Mouse (Mus musculus) MEL (cell line): Measurements from ENCODE around the gene Angpt4. TPM values are rescaled to one million over a fixed set of nuclear protein-coding genes. Genes with fewer than 3 reads are reported as not detected.

Experiments used
- DNase-seq: peaks from one replicate; pipeline ENCODE4 v3.0.0; 2011; ENCODE audit warnings: low read depth, low spot score
- H3K27ac ChIP-seq: 2 replicates; pipeline ENCODE4 v1.5.1; 2012; ENCODE audit warnings: low read depth, mild to moderate bottlenecking, control low read depth, low read length, moderate library complexity; ENCODE audit not compliant: control insufficient read depth
- H3K27me3 ChIP-seq, 2 experiments: fragments of 150-350 bp in 1 of 2; sonication (generic) in 1 of 2; 2 replicates each; pipeline ENCODE4 v1.6.1; 2012; ENCODE audit warnings: low read length in 2 of 2, mild to moderate bottlenecking in 2 of 2, improper control_type of control experiment in 1 of 2, moderate library complexity in 1 of 2; ENCODE audit not compliant: insufficient read depth in 2 of 2, control insufficient read depth in 1 of 2
- H3K36me3 ChIP-seq, 2 experiments: 2 replicates each; pipeline ENCODE4 v1.6.1; 2012 to 2014; ENCODE audit warnings: low read length in 2 of 2, improper control_type of control experiment in 1 of 2, inconsistent platforms in 1 of 2, mild to moderate bottlenecking in 1 of 2; ENCODE audit not compliant: insufficient read depth in 2 of 2, control insufficient read depth in 1 of 2
- H3K4me1 ChIP-seq, 2 experiments: fragments of 150-350 bp in 1 of 2; sonication (generic) in 1 of 2; 2 replicates each; pipeline ENCODE4 v1.6.1; 2012; ENCODE audit warnings: low read length in 2 of 2, improper control_type of control experiment in 1 of 2, mild to moderate bottlenecking in 1 of 2; ENCODE audit not compliant: insufficient read depth in 2 of 2, control insufficient read depth in 1 of 2
- H3K4me3 ChIP-seq, 2 experiments: fragments of 150-350 bp in 1 of 2; sonication (generic) in 1 of 2; 2 replicates each; pipeline ENCODE4 v1.5.1; 2012; ENCODE audit warnings: low read depth in 2 of 2, low read length in 2 of 2, mild to moderate bottlenecking in 2 of 2, moderate library complexity in 2 of 2, control low read depth in 1 of 2, improper control_type of control experiment in 1 of 2; ENCODE audit not compliant: control insufficient read depth in 1 of 2, insufficient read depth in 1 of 2
- H3K79me2 ChIP-seq: 2 replicates; pipeline ENCODE4 v1.6.1; 2012; ENCODE audit warnings: mild to moderate bottlenecking, low read length, moderate library complexity; ENCODE audit not compliant: control insufficient read depth, poor library complexity, insufficient read depth
- H3K9ac ChIP-seq: 2 replicates; pipeline ENCODE4 v1.6.1; 2012; ENCODE audit warnings: low read depth, mild to moderate bottlenecking, control low read depth, low read length, moderate library complexity; ENCODE audit not compliant: control insufficient read depth, poor library complexity, severe bottlenecking
- H3K9me3 ChIP-seq: fragments of 150-350 bp; sonication (generic); replicated peaks from 2 replicates; pipeline ENCODE4 v1.6.1; 2012; ENCODE audit warnings: mild to moderate bottlenecking, low read length, improper control_type of control experiment, moderate library complexity; ENCODE audit not compliant: insufficient read depth
- BHLHE40 ChIP-seq: IDR thresholded peaks from 2 replicates; pipeline ENCODE4 v1.6.1; 2012; ENCODE audit warnings: low read depth, mild to moderate bottlenecking, inconsistent platforms, low read length, improper control_type of control experiment, borderline replicate concordance
- CHD1 ChIP-seq: IDR thresholded peaks from 2 replicates; pipeline ENCODE4 v1.6.1; 2012; ENCODE audit warnings: low read depth, mild to moderate bottlenecking, inconsistent platforms, low read length, improper control_type of control experiment
- CHD2 ChIP-seq: IDR thresholded peaks from 2 replicates; pipeline ENCODE4 v1.6.1; 2011; ENCODE audit warnings: low read length, improper control_type of control experiment
- CTCF ChIP-seq, 3 experiments: IDR thresholded peaks in 2 of 3; conservative IDR thresholded peaks in 1 of 3; 2 replicates each; pipeline ENCODE4 v1.5.1; 2011 to 2012; ENCODE audit warnings: low read length in 3 of 3, low read depth in 2 of 3, mild to moderate bottlenecking in 2 of 3, improper control_type of control experiment in 1 of 3, inconsistent platforms in 1 of 3, mixed read lengths in 1 of 3, moderate library complexity in 1 of 3; ENCODE audit not compliant: control insufficient read depth in 1 of 3, insufficient read depth in 1 of 3, poor library complexity in 1 of 3, severe bottlenecking in 1 of 3
- ELF1 ChIP-seq: IDR thresholded peaks from 2 replicates; pipeline ENCODE4 v1.6.1; 2014; ENCODE audit warnings: low read depth, mild to moderate bottlenecking, inconsistent platforms, low read length, improper control_type of control experiment, moderate library complexity
- EP300 ChIP-seq, 2 experiments: IDR thresholded peaks; 2 replicates each; pipeline ENCODE4 v1.6.1; 2011; ENCODE audit warnings: improper control_type of control experiment in 2 of 2, low read length in 2 of 2, low read depth in 1 of 2, mild to moderate bottlenecking in 1 of 2
- GABPA ChIP-seq: IDR thresholded peaks from 2 replicates; pipeline ENCODE4 v1.6.1; 2012; ENCODE audit warnings: low read depth, mild to moderate bottlenecking, inconsistent platforms, low read length, improper control_type of control experiment, moderate library complexity
- JUND ChIP-seq: IDR thresholded peaks from 2 replicates; pipeline ENCODE4 v1.6.1; 2011; ENCODE audit warnings: low read depth, mild to moderate bottlenecking, improper control_type of control experiment, low read length
- KAT2A ChIP-seq: conservative IDR thresholded peaks from 2 replicates; pipeline ENCODE4 v1.6.1; 2012; ENCODE audit warnings: low read depth, low read length, improper control_type of control experiment, inconsistent platforms
- MXI1 ChIP-seq: IDR thresholded peaks from 2 replicates; pipeline ENCODE4 v1.6.1; 2011; ENCODE audit warnings: mild to moderate bottlenecking, low read depth, low read length, improper control_type of control experiment
- NRF1 ChIP-seq: IDR thresholded peaks from 2 replicates; pipeline ENCODE4 v1.6.1; 2014; ENCODE audit warnings: low read depth, mild to moderate bottlenecking, inconsistent platforms, low read length, improper control_type of control experiment, moderate library complexity; ENCODE audit not compliant: poor library complexity, insufficient read depth, severe bottlenecking
- POLR2AphosphoS5 ChIP-seq: IDR thresholded peaks from 2 replicates; pipeline ENCODE4 v1.6.1; 2012; ENCODE audit warnings: low read depth, borderline replicate concordance, mild to moderate bottlenecking, inconsistent platforms, low read length, moderate library complexity, mixed read lengths
- RAD21 ChIP-seq: IDR thresholded peaks from 2 replicates; pipeline ENCODE4 v1.6.1; 2011; ENCODE audit warnings: mild to moderate bottlenecking, low read depth, low read length, improper control_type of control experiment
- SMC3 ChIP-seq: IDR thresholded peaks from 2 replicates; pipeline ENCODE4 v1.6.1; 2011; ENCODE audit warnings: low read depth, low read length, improper control_type of control experiment
- TAL1 ChIP-seq: IDR thresholded peaks from 2 replicates; pipeline ENCODE4 v1.6.1; 2012; ENCODE audit warnings: mild to moderate bottlenecking, inconsistent platforms, low read length, moderate library complexity, mixed read lengths
- TBP ChIP-seq: IDR thresholded peaks from 2 replicates; pipeline ENCODE4 v1.8.0; 2011; ENCODE audit warnings: low read depth, low read length, improper control_type of control experiment
- TCF12 ChIP-seq: IDR thresholded peaks from 2 replicates; pipeline ENCODE4 v1.6.1; 2014; ENCODE audit warnings: low read depth, mild to moderate bottlenecking, inconsistent platforms, low read length, improper control_type of control experiment, moderate library complexity
- USF2 ChIP-seq, 2 experiments: IDR thresholded peaks; 2 replicates each; pipeline ENCODE4 v1.6.1; 2011 to 2012; ENCODE audit warnings: improper control_type of control experiment in 2 of 2, low read length in 2 of 2, borderline replicate concordance in 1 of 2, inconsistent platforms in 1 of 2, low read depth in 1 of 2, mild to moderate bottlenecking in 1 of 2; ENCODE audit not compliant: insufficient read depth in 1 of 2
- ZC3H11A ChIP-seq: IDR thresholded peaks from 2 replicates; pipeline ENCODE4 v1.6.1; 2012; ENCODE audit warnings: low read depth, mild to moderate bottlenecking, inconsistent platforms, low read length, improper control_type of control experiment
- ZMIZ1 ChIP-seq: IDR thresholded peaks from 2 replicates; pipeline ENCODE4 v1.6.1; 2012; ENCODE audit warnings: low read depth, mild to moderate bottlenecking, inconsistent platforms, low read length, improper control_type of control experiment, moderate library complexity
- polyA plus RNA-seq, 2 experiments: library from polyadenylated mRNA; stranded (reverse) in 1 of 2; unstranded in 1 of 2; fragments of >175 nt in 1 of 2; fragments of >200 nt in 1 of 2; gene quantifications; 2 replicates each; pipeline versions ENCODE4 v1.2.1 to v1.2.4; 2012; ENCODE audit warnings: low replicate concordance in 2 of 2, low read depth in 1 of 2; ENCODE audit not compliant: insufficient read length in 2 of 2, insufficient read depth in 1 of 2, missing spikeins in 1 of 2
- total RNA-seq: library from RNA; depleted of rRNA; stranded (reverse); fragments of 300-350 nt; gene quantifications from 2 replicates; pipeline ENCODE4 v1.2.3, GENCODE M21; 2012

Gene Angpt4
- total and polyA plus RNA-seq, 3 experiments, result not detected

GRCm38 (mm10) chr2:151903267-151903666 is 7.7 kb upstream of the Angpt4 start:
- peaks cover 0 to 2% of the 10 kb centered on the region in 2 experiments; a peak in 1 of 4 replicates for H3K27me3 ChIP-seq
- TF ChIP-seq USF2 (IDR thresholded peaks at IDR 0.05; ENCODE audit: borderline replicate concordance in 1 of 2, insufficient read depth in 1 of 2, low read depth in 1 of 2, low read length in 2 of 2), result no peak
- no peak for TF ChIP-seq CTCF (IDR thresholded peaks at IDR 0.05 in 2 of 3, conservative IDR thresholded peaks at IDR 0.05 in 1 of 3; ENCODE audit: control insufficient read depth in 1 of 3, insufficient read depth in 1 of 3, low read depth in 2 of 3, low read length in 3 of 3, poor library complexity in 1 of 3, severe bottlenecking in 1 of 3)
- no peak for TF ChIP-seq RAD21
- TF ChIP-seq TAL1, result no peak
- no peaks in the 10 kb centered on the region for H3K79me2 ChIP-seq
- H3K4me1 ChIP-seq, result no peaks in the 10 kb centered on the region
- no peak for DNase-seq
- no peak overlapping the region for H3K27ac ChIP-seq
- H3K9ac ChIP-seq, result no peak overlapping the region
- H3K9me3 ChIP-seq, result no peaks in the 10 kb centered on the region
- H3K4me3 ChIP-seq, result no peak overlapping the region
- H3K36me3 ChIP-seq, result no peaks in the 10 kb centered on the region

- H3K9me3 ChIP-seq, result no peaks in the 10 kb centered on the region
- H3K9ac ChIP-seq, result no peak overlapping the region
- TF ChIP-seq TCF12, result no peak
- no peak for TF ChIP-seq ELF1
- TF ChIP-seq BHLHE40, result no peak
- TF ChIP-seq GABPA, result no peak
- TF ChIP-seq POLR2AphosphoS5, result no peak
- TF ChIP-seq KAT2A, result no peak
- no peak for TF ChIP-seq MXI1
- TF ChIP-seq SMC3, result no peak
- TF ChIP-seq CHD2, result no peak
- no peak for TF ChIP-seq ZC3H11A
- TF ChIP-seq ZMIZ1, result no peak
- TF ChIP-seq NRF1, result no peak
- no peak for TF ChIP-seq CHD1
- no peak for TF ChIP-seq TBP
- no peak for TF ChIP-seq EP300 (IDR thresholded peaks at IDR 0.05; ENCODE audit: low read depth in 1 of 2, low read length in 2 of 2)
- no peak for TF ChIP-seq JUND
- no peaks in the 10 kb centered on the region for H3K4me1 ChIP-seq
- peaks cover 0 to 2% of the 10 kb centered on the region in 2 experiments; a peak in 1 of 4 replicates for H3K27me3 ChIP-seq
- no peaks in the 10 kb centered on the region for H3K36me3 ChIP-seq
- DNase-seq, result no peak
- no peaks in the 10 kb centered on the region for H3K79me2 ChIP-seq
- H3K27ac ChIP-seq, result no peak overlapping the region
- no peak overlapping the region for H3K4me3 ChIP-seq
Observed at GRCm38 (mm10) chr2:151903933-151904332, 7.1 kb upstream of the Angpt4 start.
